Mouse (Mus musculus) liver, postnatal 0 days (tissue): ENCODE data around the gene Sphk2.

ENCODE experiments used
- CTCF ChIP-seq: sonication (generic); IDR thresholded peaks from 2 replicates; pipeline ENCODE4 v1.5.1; 2016; ENCODE audit warnings: antibody characterized with exemption, low read depth
- EP300 ChIP-seq: IDR thresholded peaks from 2 replicates; pipeline ENCODE4 v1.6.1; 2016; ENCODE audit warnings: antibody characterized with exemption, low read depth, mild to moderate bottlenecking

DNA sequence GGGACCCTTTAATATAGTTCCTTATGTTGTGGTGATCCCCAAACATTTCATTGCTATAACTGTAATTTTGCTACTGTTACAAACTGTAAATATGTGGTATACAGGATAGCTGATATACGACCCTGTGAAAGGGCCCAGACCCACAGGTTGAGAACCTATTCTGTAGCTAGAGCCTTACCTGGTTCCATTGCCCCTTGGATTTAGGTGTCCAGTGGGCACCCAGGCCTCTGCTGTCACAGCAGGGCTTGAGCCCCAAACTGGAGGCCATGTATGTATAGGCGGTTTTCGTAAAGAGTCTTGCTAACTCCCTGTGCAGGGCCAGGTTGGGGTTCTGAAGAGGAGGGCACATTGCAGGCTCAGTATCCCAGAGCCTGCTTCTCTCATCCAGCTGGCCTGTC is 1.3 kb downstream of the Sphk2 start:
- TF ChIP-seq CTCF, result no peak
- no peak for TF ChIP-seq EP300
